Mouse (Mus musculus) hematopoietic stem cell, adult 5-6 weeks (primary cell): ENCODE data around the gene Sytl1. TPM values are rescaled to one million over a fixed set of nuclear protein-coding genes. Genes with fewer than 3 reads are reported as not detected.

ENCODE experiments used
- ATAC-seq, 2 experiments: fragments of 125-278 bp in 1 of 2; replicated peaks in 1 of 2; 2 replicates each; pipeline ENCODE4 v1.8.0; 2016 to 2017; ENCODE audit warnings: inconsistent platforms in 2 of 2, mild to moderate bottlenecking in 2 of 2, moderate number of reproducible peaks in 2 of 2, low read depth in 1 of 2, moderate TSS enrichment in 1 of 2; ENCODE audit not compliant: low FRiP score in 2 of 2, poor library complexity in 2 of 2, severe bottlenecking in 2 of 2, insufficient read depth in 1 of 2, low TSS enrichment in 1 of 2
- total RNA-seq: library from RNA; stranded (forward); fragments of 172-1452, 232-1000 nt; gene quantifications from 2 replicates; pipeline ENCODE4 v1.2.3, GENCODE M21; 2017

The Sytl1 gene
- total RNA-seq, 1 experiment from 2014 or later: 7.2 TPM

GRCm38 (mm10) chr4:133285950-133286349, 23.0 kb upstream of the Sytl1 start:
- ATAC-seq: peak; percentile 58 to 77; a peak in 3 of 4 replicates

- ATAC-seq: no peak
Observed at GRCm38 (mm10) chr4:133285299-133285698, 22.4 kb upstream of the Sytl1 start.

GRCm38 (mm10) chr4:133282656-133283055, 19.7 kb upstream of the Sytl1 start:
- no peak for ATAC-seq

GRCm38 (mm10) chr4:133281951-133282481, 19.1 kb upstream of the Sytl1 start:
- no peak for ATAC-seq

GRCm38 (mm10) chr4:133281513-133281912, 18.6 kb upstream of the Sytl1 start:
- no peak for ATAC-seq

GRCm38 (mm10) chr4:133278482-133278881, 15.6 kb upstream of the Sytl1 start:
- no peak for ATAC-seq

- ATAC-seq: peak; percentile 14 to 22; a peak in 2 of 4 replicates
Observed at GRCm38 (mm10) chr4:133278067-133278466, 15.2 kb upstream of the Sytl1 start.

- peak; percentile 79 to 93 for ATAC-seq
Observed at GRCm38 (mm10) chr4:133277104-133278026, 14.5 kb upstream of the Sytl1 start, which contains the start of gene Tmem222. TSS of gene Tmem222 (minus strand) at chr4:133277792.

GRCm38 (mm10) chr4:133270929-133271328, 8.0 kb upstream of the Sytl1 start:
- no peak for ATAC-seq

GRCm38 (mm10) chr4:133269596-133269995, 6.7 kb upstream of the Sytl1 start:
- no peak for ATAC-seq

GRCm38 (mm10) chr4:133268931-133269330, 6.0 kb upstream of the Sytl1 start:
- ATAC-seq: no peak

- no peak for ATAC-seq
Observed at GRCm38 (mm10) chr4:133266248-133266880, 3.5 kb upstream of the Sytl1 start.

- ATAC-seq: no peak
Observed at GRCm38 (mm10) chr4:133265759-133266158, 2.8 kb upstream of the Sytl1 start.

- no peak for ATAC-seq
Observed at GRCm38 (mm10) chr4:133265297-133265696, 2.4 kb upstream of the Sytl1 start.

GRCm38 (mm10) chr4:133264559-133264958, 1.6 kb upstream of the Sytl1 start:
- no peak for ATAC-seq

- ATAC-seq: no peak
Observed at GRCm38 (mm10) chr4:133263756-133264155, 843 bp upstream of the Sytl1 start.

GRCm38 (mm10) chr4:133262375-133262765, 543 bp downstream of the Sytl1 start:
- ATAC-seq: peak; percentile 44 to 61
